In genomic region chr10:70437289-70437688, GRCm38 (mm10) we compare ENCODE assay signal across 11 mouse cellular contexts. TPM values are rescaled to one million over a fixed set of nuclear protein-coding genes. Genes with fewer than 3 reads are reported as not detected.
A peak's percentile ranks its signal among the peaks of the same experiment; 100 is the strongest.
DNase-seq lines count a peak whose midpoint lies in the region; ATAC-seq lines count a peak whose summit lies in the region.
"Had no signal": no experiment of that assay in that cellular context is flagged by ENCODE, and none has a peak within 500 bp of the region (broad histone marks: within the 10 kb centered on the region; RNA-seq: fewer than 3 reads in every experiment).

No protein-coding gene starts in this region.

- no peak overlapping the region for H3K4me2 ChIP-seq in embryonic facial prominence, embryonic 14.5 days (ENCODE audit: low read depth, low read length)
- no peak overlapping the region for H3K4me2 ChIP-seq in lung, embryonic 15.5 days
- no peak overlapping the region for H3K4me2 ChIP-seq in liver, embryonic 11.5 days
- H3K4me2 ChIP-seq in forebrain, embryonic 15.5 days (replicated peaks), result no peak overlapping the region
- H3K4me2 ChIP-seq: embryonic facial prominence, embryonic 12.5 days; midbrain, embryonic 13.5 days had no signal

- no peaks in the 10 kb centered on the region for H3K36me3 ChIP-seq in embryonic facial prominence, embryonic 14.5 days (ENCODE audit: control insufficient read depth, insufficient read depth, low read length)
- no peaks in the 10 kb centered on the region for H3K36me3 ChIP-seq in embryonic facial prominence, embryonic 10.5 days (replicated peaks)
- no peaks in the 10 kb centered on the region for H3K36me3 ChIP-seq in lung, embryonic 15.5 days
- H3K36me3 ChIP-seq in liver, embryonic 11.5 days (ENCODE audit: control insufficient read depth, insufficient read depth, low read length), result no peaks in the 10 kb centered on the region
- H3K36me3 ChIP-seq in forebrain, embryonic 15.5 days, result no peaks in the 10 kb centered on the region
- H3K36me3 ChIP-seq: embryonic facial prominence, embryonic 12.5 days; midbrain, embryonic 13.5 days had no signal

- H3K27ac ChIP-seq in embryonic facial prominence, embryonic 14.5 days (replicated peaks; ENCODE audit: low read depth, low read length), result no peak overlapping the region
- H3K27ac ChIP-seq in embryonic facial prominence, embryonic 10.5 days (replicated peaks), result no peak overlapping the region
- peak overlapping the region; percentile 47 for H3K27ac ChIP-seq in lung, embryonic 15.5 days
- no peak overlapping the region for H3K27ac ChIP-seq in liver, embryonic 11.5 days (ENCODE audit: low read depth, low read length)
- H3K27ac ChIP-seq in forebrain, embryonic 15.5 days (replicated peaks), result no peak overlapping the region
- H3K27ac ChIP-seq: embryonic facial prominence, embryonic 12.5 days; midbrain, embryonic 13.5 days had no signal

- no peak overlapping the region for H3K4me3 ChIP-seq in embryonic facial prominence, embryonic 14.5 days (ENCODE audit: low read depth, low read length)
- no peak overlapping the region for H3K4me3 ChIP-seq in embryonic facial prominence, embryonic 10.5 days
- H3K4me3 ChIP-seq in lung, embryonic 15.5 days, result no peak overlapping the region
- H3K4me3 ChIP-seq in liver, embryonic 11.5 days (ENCODE audit: low read depth, low read length), result no peak overlapping the region
- H3K4me3 ChIP-seq in forebrain, embryonic 15.5 days, result no peak overlapping the region
- H3K4me3 ChIP-seq: embryonic facial prominence, embryonic 12.5 days; midbrain, embryonic 13.5 days had no signal

- 64% methylated on average over 5 of the region's 5 CpGs for WGBS in embryonic facial prominence, embryonic 14.5 days
- WGBS in embryonic facial prominence, embryonic 10.5 days, result 81% methylated on average over 5 of the region's 5 CpGs
- WGBS in lung, embryonic 15.5 days, result 63% methylated on average over 5 of the region's 5 CpGs
- 69% methylated on average over 5 of the region's 5 CpGs for WGBS in liver, embryonic 11.5 days
- 87% methylated on average over 5 of the region's 5 CpGs for WGBS in forebrain, embryonic 15.5 days

- H3K4me1 ChIP-seq in embryonic facial prominence, embryonic 14.5 days (ENCODE audit: control insufficient read depth, insufficient read depth, low read length), result peaks cover 9% of the 10 kb centered on the region; the same call in 1 of the 2 replicates
- H3K4me1 ChIP-seq in embryonic facial prominence, embryonic 10.5 days, result peaks cover 12% of the 10 kb centered on the region
- peaks cover 15% of the 10 kb centered on the region; the same call in 1 of the 2 replicates for H3K4me1 ChIP-seq in lung, embryonic 15.5 days
- H3K4me1 ChIP-seq in liver, embryonic 11.5 days (replicated peaks; ENCODE audit: control insufficient read depth, insufficient read depth, low read length), result no peaks in the 10 kb centered on the region
- H3K4me1 ChIP-seq in forebrain, embryonic 15.5 days, result peaks cover 20% of the 10 kb centered on the region

- no peak for ATAC-seq in embryonic facial prominence, embryonic 14.5 days (ENCODE audit: low read depth)
- ATAC-seq in lung, embryonic 15.5 days (ENCODE audit: borderline replicate concordance, extremely low read depth, low FRiP score, low TSS enrichment), result no peak
- no peak for ATAC-seq in liver, embryonic 11.5 days (replicated peaks; ENCODE audit: low FRiP score)
- ATAC-seq in forebrain, embryonic 15.5 days (replicated peaks), result no peak
- ATAC-seq: midbrain, embryonic 13.5 days had no signal

- intact Hi-C loops in heart, postnatal 25 days (cut with DNase I), result loop anchor here (2.0 kb wide), 1 partner anchor 48 kb away; no protein-coding TSS in a partner anchor

- no peaks in the 10 kb centered on the region for H3K27me3 ChIP-seq in embryonic facial prominence, embryonic 14.5 days (replicated peaks; ENCODE audit: control insufficient read depth, insufficient read depth, low read length)
- peaks cover 6% of the 10 kb centered on the region; the same call in 1 of the 2 replicates for H3K27me3 ChIP-seq in embryonic facial prominence, embryonic 10.5 days (replicated peaks; ENCODE audit: low read depth, poor library complexity, severe bottlenecking)
- H3K27me3 ChIP-seq in lung, embryonic 15.5 days, result no peaks in the 10 kb centered on the region
- H3K27me3 ChIP-seq in liver, embryonic 11.5 days (replicated peaks; ENCODE audit: control insufficient read depth, insufficient read depth, low read length), result peaks cover 13% of the 10 kb centered on the region
- no peaks in the 10 kb centered on the region for H3K27me3 ChIP-seq in forebrain, embryonic 15.5 days
- H3K27me3 ChIP-seq: embryonic facial prominence, embryonic 12.5 days; midbrain, embryonic 13.5 days had no signal

- DNase-seq in embryonic facial prominence, embryonic 14.5 days (ENCODE audit: low spot score), result peak; percentile 56
- DNase-seq in embryonic facial prominence, embryonic 10.5 days (ENCODE audit: low spot score), result no peak
- DNase-seq in gastrocnemius, adult 8-10 months (ENCODE audit: low spot score in 2 of 2), result peak; percentile 20 to 55
- DNase-seq in heart, postnatal 25 days (ENCODE audit: low spot score), result peak; percentile 64
- no peak for DNase-seq in liver, embryonic 11.5 days (ENCODE audit: low spot score)
- no peak for DNase-seq in layer of hippocampus, adult 9-11 months

- no peaks in the 10 kb centered on the region for H3K9me3 ChIP-seq in embryonic facial prominence, embryonic 14.5 days (ENCODE audit: control insufficient read depth, low read length)
- H3K9me3 ChIP-seq in embryonic facial prominence, embryonic 10.5 days, result no peaks in the 10 kb centered on the region
- no peaks in the 10 kb centered on the region for H3K9me3 ChIP-seq in lung, embryonic 15.5 days
- H3K9me3 ChIP-seq in liver, embryonic 11.5 days (ENCODE audit: control insufficient read depth, low read length), result no peaks in the 10 kb centered on the region
- no peaks in the 10 kb centered on the region for H3K9me3 ChIP-seq in forebrain, embryonic 15.5 days
- H3K9me3 ChIP-seq: embryonic facial prominence, embryonic 12.5 days had no signal

- H3K9ac ChIP-seq in embryonic facial prominence, embryonic 14.5 days (ENCODE audit: low read depth, low read length), result no peak overlapping the region
- H3K9ac ChIP-seq in lung, embryonic 15.5 days, result no peak overlapping the region
- no peak overlapping the region for H3K9ac ChIP-seq in liver, embryonic 11.5 days (ENCODE audit: low read depth, low read length)
- H3K9ac ChIP-seq in forebrain, embryonic 15.5 days (replicated peaks), result no peak overlapping the region
- H3K9ac ChIP-seq: embryonic facial prominence, embryonic 12.5 days; midbrain, embryonic 13.5 days had no signal

RNA-seq across cellular contexts. Expression of gene Fam13c, which starts 3.0 kb away (rescaled TPM):
- 11.3 and 11.8 TPM in 2 replicates for polyA plus RNA-seq in embryonic facial prominence, embryonic 14.5 days (2014; fragmentation: Nextera tagmentation; extraction: Ambion mirVana)
- polyA plus RNA-seq in embryonic facial prominence, embryonic 10.5 days (2016; fragmentation: Nextera tagmentation; extraction: Ambion mirVana), result 5.4 and 8.5 TPM in 2 replicates
- 1 to 10 TPM; 4.6 to 7.6 (median 5.6) TPM for total RNA-seq in gastrocnemius, adult 8-10 months (2022)
- 1 to 10 TPM; 4.9 to 6.3 TPM for total RNA-seq in heart, postnatal 25 days (2021)
- 10.0 and 10.1 TPM in 2 replicates for polyA plus RNA-seq in lung, embryonic 15.5 days (2015; fragmentation: Nextera tagmentation; extraction: Ambion mirVana)
- 1.8 TPM in 2 replicates for polyA plus RNA-seq in liver, embryonic 11.5 days (2014; fragmentation: Nextera tagmentation; extraction: Ambion mirVana)
- 26.3 and 26.7 TPM in 2 replicates for polyA plus RNA-seq in forebrain, embryonic 15.5 days (2015; fragmentation: Nextera tagmentation; extraction: Ambion mirVana)
- total RNA-seq: neutrophil, adult 5-6 weeks had no signal

Comparison
In these comparisons a context has a peak if more than half of its experiments do, and no peak if none do; other contexts are left out.
1. DNase-seq: peak in embryonic facial prominence, embryonic 14.5 days (single experiment), gastrocnemius, adult 8-10 months (2 of 2) and heart, postnatal 25 days (single experiment); none in embryonic facial prominence, embryonic 10.5 days (single experiment), liver, embryonic 11.5 days (single experiment) and layer of hippocampus, adult 9-11 months (single experiment).